Mouse (Mus musculus): ENCODE measurements around the gene Telo2. TPM values are rescaled to one million over a fixed set of nuclear protein-coding genes. Genes with fewer than 3 reads are reported as not detected.
A peak's percentile ranks its signal among the peaks of the same experiment; 100 is the strongest.

Gene Telo2
- polyA plus RNA-seq, 1 experiment from 2014 or later = 45.4 TPM

GRCm38 (mm10) chr17:25112423-25112810, 3.4 kb downstream of the Telo2 start:
- DNase-seq (ENCODE audit: low spot score) (no peak), ATAC-seq (replicated peaks; ENCODE audit: low FRiP score) (no peak)
- H3K9me3 ChIP-seq (ENCODE audit: control insufficient read depth, low read length) = no peaks in the 10 kb centered on the region
- no peak overlapping the region for H3K9ac ChIP-seq (ENCODE audit: low read length)
- H3K27ac ChIP-seq (ENCODE audit: low read depth, low read length) = no peak overlapping the region
- no peaks in the 10 kb centered on the region for H3K27me3 ChIP-seq (ENCODE audit: control insufficient read depth, insufficient read depth, low read length)
- H3K4me1 ChIP-seq (replicated peaks; ENCODE audit: control insufficient read depth, insufficient read depth, low read length) = peaks cover 2% of the 10 kb centered on the region; the same call in 1 of the 2 replicates
- H3K4me2 ChIP-seq (ENCODE audit: low read depth, low read length, severe bottlenecking) = no peak overlapping the region
- no peak overlapping the region for H3K4me3 ChIP-seq (ENCODE audit: low read depth, low read length)
- WGBS = 86% methylated on average over 3 of the region's 3 CpGs
- no peaks in the 10 kb centered on the region; the same call in 1 of the 2 replicates for H3K36me3 ChIP-seq (ENCODE audit: control insufficient read depth, insufficient read depth, low read length)

DNA sequence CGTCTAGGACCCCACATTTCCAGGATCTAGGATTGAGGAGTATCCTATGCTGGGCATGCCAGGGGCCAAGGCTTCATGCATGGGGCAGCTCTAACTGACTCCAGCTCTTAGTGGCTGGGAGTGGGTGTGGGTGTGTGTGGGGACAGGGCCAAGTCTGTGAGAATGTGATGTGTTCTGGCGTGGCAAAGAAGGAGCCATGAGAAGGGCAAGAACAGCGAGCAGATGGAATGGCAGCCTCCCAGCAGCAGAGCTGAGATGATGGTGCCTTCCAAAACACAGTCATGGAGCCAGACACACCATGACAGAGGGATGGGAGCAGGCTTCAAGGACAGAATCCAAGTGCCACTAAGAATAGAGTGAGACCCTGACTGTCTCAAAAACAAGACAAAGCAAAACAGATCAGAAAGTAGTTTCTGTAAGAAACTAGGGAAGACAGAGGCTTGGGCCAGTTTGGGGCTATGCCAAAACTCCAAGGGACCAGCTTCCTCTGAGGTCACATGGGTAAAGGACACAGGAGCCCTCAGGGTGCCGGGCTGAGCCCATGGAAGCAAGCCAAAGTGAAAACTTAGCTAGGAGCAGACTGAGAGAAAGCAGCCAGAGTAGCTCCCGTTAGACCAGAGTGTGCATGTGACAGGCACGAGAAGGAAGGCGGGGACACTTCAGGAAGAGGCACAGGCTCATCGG, 3.9 kb downstream of the Telo2 start:
- Histone ChIP-seq H3K36me3 (ENCODE audit: control insufficient read depth, insufficient read depth, low read length) (no peaks in the 10 kb centered on the region; the same call in 1 of the 2 replicates), H3K4me1 (replicated peaks; ENCODE audit: control insufficient read depth, insufficient read depth, low read length) (peaks cover 2% of the 10 kb centered on the region; the same call in 1 of the 2 replicates)

DNA sequence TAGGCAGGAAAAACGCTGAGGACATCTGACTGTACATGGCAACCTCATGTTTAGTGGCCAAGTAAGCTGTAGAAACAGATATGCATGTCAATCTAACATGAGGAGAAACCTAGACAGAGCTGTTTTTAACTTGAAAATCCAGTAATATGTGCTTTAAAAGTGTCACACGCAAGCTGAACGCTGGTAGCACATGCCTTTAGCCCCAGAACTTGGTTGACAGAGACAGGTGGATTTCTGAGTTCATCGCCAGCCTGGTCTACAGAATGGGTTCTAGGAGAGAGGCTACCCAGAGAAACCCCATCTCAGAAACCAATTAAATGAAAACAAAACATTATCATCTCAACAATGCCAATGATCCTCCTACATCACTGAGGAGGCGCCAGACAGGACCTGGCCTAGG, 4.5 kb downstream of the Telo2 start:
- Histone ChIP-seq H3K4me3 (ENCODE audit: low read depth, low read length) (no peak overlapping the region), H3K9ac (ENCODE audit: low read length) (no peak overlapping the region), H3K27me3 (ENCODE audit: control insufficient read depth, insufficient read depth, low read length) (no peaks in the 10 kb centered on the region), H3K4me2 (ENCODE audit: low read depth, low read length, severe bottlenecking) (no peak overlapping the region), H3K36me3 (ENCODE audit: control insufficient read depth, insufficient read depth, low read length) (no peaks in the 10 kb centered on the region; the same call in 1 of the 2 replicates), H3K4me1 (replicated peaks; ENCODE audit: control insufficient read depth, insufficient read depth, low read length) (peaks cover 2% of the 10 kb centered on the region; the same call in 1 of the 2 replicates), H3K9me3 (ENCODE audit: control insufficient read depth, low read length) (no peaks in the 10 kb centered on the region), H3K27ac (ENCODE audit: low read depth, low read length) (no peak overlapping the region)
- WGBS = 94% methylated on average over 5 of the region's 5 CpGs
- ATAC-seq (replicated peaks; ENCODE audit: low FRiP score) (no peak), DNase-seq (ENCODE audit: low spot score) (no peak)

More for the DNA sequence above, 3.9 kb downstream of the Telo2 start:
- no peak overlapping the region for H3K27ac ChIP-seq (ENCODE audit: low read depth, low read length)
- H3K4me3 ChIP-seq (ENCODE audit: low read depth, low read length) = no peak overlapping the region
- no peak overlapping the region for H3K9ac ChIP-seq (ENCODE audit: low read length)
- DNase-seq (ENCODE audit: low spot score) (no peak), ATAC-seq (replicated peaks; ENCODE audit: low FRiP score) (no peak)
- H3K27me3 ChIP-seq (ENCODE audit: control insufficient read depth, insufficient read depth, low read length) = no peaks in the 10 kb centered on the region
- no peak overlapping the region for H3K4me2 ChIP-seq (ENCODE audit: low read depth, low read length, severe bottlenecking)
- 91% methylated on average over 8 of the region's 8 CpGs for WGBS
- H3K9me3 ChIP-seq (ENCODE audit: control insufficient read depth, low read length) = no peaks in the 10 kb centered on the region

GRCm38 (mm10) chr17:25110590-25110989, 5.2 kb downstream of the Telo2 start:
- no peaks in the 10 kb centered on the region for H3K9me3 ChIP-seq (ENCODE audit: control insufficient read depth, low read length)
- H3K27ac ChIP-seq (ENCODE audit: low read depth, low read length) = no peak overlapping the region
- H3K4me1 ChIP-seq (replicated peaks; ENCODE audit: control insufficient read depth, insufficient read depth, low read length) = no peaks in the 10 kb centered on the region; the same call in 1 of the 2 replicates
- H3K4me3 ChIP-seq (ENCODE audit: low read depth, low read length) = no peak overlapping the region
- no peak overlapping the region for H3K9ac ChIP-seq (ENCODE audit: low read length)
- ATAC-seq (replicated peaks; ENCODE audit: low FRiP score) (no peak), DNase-seq (ENCODE audit: low spot score) (no peak)
- H3K36me3 ChIP-seq (ENCODE audit: control insufficient read depth, insufficient read depth, low read length) = peaks cover 2% of the 10 kb centered on the region; the same call in 1 of the 2 replicates
- no peak overlapping the region for H3K4me2 ChIP-seq (ENCODE audit: low read depth, low read length, severe bottlenecking)
- whole genome bisulfite sequencing = 96% methylated on average over 6 of the region's 6 CpGs
- H3K27me3 ChIP-seq (ENCODE audit: control insufficient read depth, insufficient read depth, low read length) = no peaks in the 10 kb centered on the region

- Histone ChIP-seq H3K4me2 (ENCODE audit: low read depth, low read length, severe bottlenecking) (no peak overlapping the region), H3K27ac (ENCODE audit: low read depth, low read length) (no peak overlapping the region), H3K9ac (ENCODE audit: low read length) (no peak overlapping the region), H3K9me3 (ENCODE audit: control insufficient read depth, low read length) (no peaks in the 10 kb centered on the region), H3K27me3 (ENCODE audit: control insufficient read depth, insufficient read depth, low read length) (no peaks in the 10 kb centered on the region), H3K36me3 (ENCODE audit: control insufficient read depth, insufficient read depth, low read length) (peaks cover 3% of the 10 kb centered on the region; the same call in 1 of the 2 replicates), H3K4me3 (ENCODE audit: low read depth, low read length) (no peak overlapping the region), H3K4me1 (replicated peaks; ENCODE audit: control insufficient read depth, insufficient read depth, low read length) (no peaks in the 10 kb centered on the region; the same call in 1 of the 2 replicates)
- 93% methylated on average over 2 of the region's 2 CpGs for WGBS
- DNase-seq (ENCODE audit: low spot score) = peak; percentile 63
- ATAC-seq (replicated peaks; ENCODE audit: low FRiP score) = no peak
Observed at GRCm38 (mm10) chr17:25109578-25109977, 6.2 kb downstream of the Telo2 start.

DNA sequence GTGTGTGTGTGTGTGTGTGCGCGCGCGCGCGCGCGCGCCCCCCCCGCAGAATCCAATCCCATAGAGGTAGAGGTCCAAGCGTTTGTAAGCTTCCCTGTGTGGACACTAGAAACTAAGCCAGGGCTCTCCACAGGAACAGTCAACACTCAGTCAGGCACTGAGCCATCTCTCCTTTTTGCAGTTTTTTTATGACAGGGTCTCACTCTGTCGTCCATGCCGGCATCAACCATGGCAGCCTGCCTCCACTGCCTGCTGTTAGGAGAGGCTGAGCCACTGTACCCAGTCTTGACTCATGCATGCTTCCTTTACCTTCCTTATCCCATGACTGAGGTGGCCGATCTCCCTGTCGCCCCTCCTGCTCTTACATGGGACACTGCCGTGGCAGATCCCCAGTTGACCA, 8.0 kb downstream of the Telo2 start:
- Histone ChIP-seq H3K27ac (ENCODE audit: low read depth, low read length) (no peak overlapping the region), H3K9me3 (ENCODE audit: control insufficient read depth, low read length) (no peaks in the 10 kb centered on the region), H3K36me3 (ENCODE audit: control insufficient read depth, insufficient read depth, low read length) (peaks cover 3% of the 10 kb centered on the region; the same call in 1 of the 2 replicates), H3K27me3 (ENCODE audit: control insufficient read depth, insufficient read depth, low read length) (no peaks in the 10 kb centered on the region), H3K4me3 (ENCODE audit: low read depth, low read length) (no peak overlapping the region), H3K9ac (ENCODE audit: low read length) (no peak overlapping the region), H3K4me1 (replicated peaks; ENCODE audit: control insufficient read depth, insufficient read depth, low read length) (no peaks in the 10 kb centered on the region), H3K4me2 (ENCODE audit: low read depth, low read length, severe bottlenecking) (no peak overlapping the region)
- DNase-seq (ENCODE audit: low spot score) (no peak), ATAC-seq (replicated peaks; ENCODE audit: low FRiP score) (no peak)
- 82% methylated on average over 16 of the region's 16 CpGs for WGBS

DNA sequence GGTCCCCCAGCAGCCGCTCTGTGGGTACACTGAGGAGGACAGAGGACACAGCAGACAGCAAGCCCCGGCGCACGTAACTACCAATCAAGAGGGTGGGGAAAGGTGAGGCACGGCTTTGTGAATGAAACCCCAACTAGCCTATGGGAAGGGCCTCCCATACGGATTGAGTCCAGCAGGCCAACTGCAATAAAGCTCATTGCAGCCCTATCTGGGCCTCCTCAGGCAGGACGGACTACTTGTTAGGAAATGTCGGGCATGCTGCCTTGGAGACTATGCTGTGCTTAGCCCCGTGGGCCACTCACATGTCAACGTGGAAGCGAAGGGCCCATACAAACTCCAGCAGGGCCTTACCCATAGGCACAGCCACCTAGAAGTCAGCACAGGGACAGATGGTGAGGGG, 14.4 kb downstream of the Telo2 start:
- no peaks in the 10 kb centered on the region for H3K4me1 ChIP-seq (replicated peaks; ENCODE audit: control insufficient read depth, insufficient read depth, low read length)
- no peak overlapping the region for H3K27ac ChIP-seq (ENCODE audit: low read depth, low read length)
- H3K9ac ChIP-seq (ENCODE audit: low read length) = no peak overlapping the region
- peaks cover 27% of the 10 kb centered on the region for H3K36me3 ChIP-seq (ENCODE audit: control insufficient read depth, insufficient read depth, low read length)
- no peak overlapping the region for H3K4me2 ChIP-seq (ENCODE audit: low read depth, low read length, severe bottlenecking)
- WGBS = 95% methylated on average over 11 of the region's 11 CpGs
- H3K4me3 ChIP-seq (ENCODE audit: low read depth, low read length) = no peak overlapping the region
- H3K9me3 ChIP-seq (ENCODE audit: control insufficient read depth, low read length) = no peaks in the 10 kb centered on the region
- no peaks in the 10 kb centered on the region for H3K27me3 ChIP-seq (ENCODE audit: control insufficient read depth, insufficient read depth, low read length)
- no peak for ATAC-seq (replicated peaks; ENCODE audit: low FRiP score)
- DNase-seq (ENCODE audit: low spot score) = no peak

DNA sequence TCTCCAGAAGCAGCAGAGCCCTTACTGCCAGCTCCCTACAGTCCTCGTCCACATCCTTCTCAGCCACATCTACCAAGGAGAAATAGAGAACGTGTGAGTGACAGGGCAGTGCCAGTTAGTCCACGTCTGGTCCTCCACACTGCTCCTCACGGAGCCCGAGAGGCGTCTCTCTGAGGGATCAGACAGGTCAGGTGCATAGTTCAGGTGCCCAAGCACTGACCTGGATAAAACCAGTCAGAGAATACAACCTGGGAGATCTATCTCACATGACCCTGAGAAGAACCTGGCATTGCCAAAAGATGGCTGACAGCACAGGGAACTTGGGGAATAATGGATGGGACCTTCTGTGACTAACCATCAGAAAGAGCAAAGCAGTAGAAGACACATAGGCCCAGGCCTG, 15.7 kb downstream of the Telo2 start:
- peaks cover 24% of the 10 kb centered on the region for H3K36me3 ChIP-seq (ENCODE audit: control insufficient read depth, insufficient read depth, low read length)
- ATAC-seq (replicated peaks; ENCODE audit: low FRiP score) = no peak
- H3K9me3 ChIP-seq (ENCODE audit: control insufficient read depth, low read length) = no peaks in the 10 kb centered on the region
- H3K4me1 ChIP-seq (replicated peaks; ENCODE audit: control insufficient read depth, insufficient read depth, low read length) = no peaks in the 10 kb centered on the region
- no peak overlapping the region for H3K4me2 ChIP-seq (ENCODE audit: low read depth, low read length, severe bottlenecking)
- H3K27me3 ChIP-seq (ENCODE audit: control insufficient read depth, insufficient read depth, low read length) = no peaks in the 10 kb centered on the region
- 91% methylated on average over 6 of the region's 6 CpGs for WGBS
- H3K27ac ChIP-seq (ENCODE audit: low read depth, low read length) = no peak overlapping the region
- DNase-seq (ENCODE audit: low spot score) = no peak
- no peak overlapping the region for H3K4me3 ChIP-seq (ENCODE audit: low read depth, low read length)
- no peak overlapping the region for H3K9ac ChIP-seq (ENCODE audit: low read length)

- H3K4me2 ChIP-seq (ENCODE audit: low read depth, low read length, severe bottlenecking) = no peak overlapping the region
- H3K9ac ChIP-seq (ENCODE audit: low read length) = no peak overlapping the region
- no peak for DNase-seq (ENCODE audit: low spot score)
- H3K4me3 ChIP-seq (ENCODE audit: low read depth, low read length) = no peak overlapping the region
- no peaks in the 10 kb centered on the region for H3K9me3 ChIP-seq (ENCODE audit: control insufficient read depth, low read length)
- H3K36me3 ChIP-seq (ENCODE audit: control insufficient read depth, insufficient read depth, low read length) = peaks cover 15% of the 10 kb centered on the region
- no peak for ATAC-seq (replicated peaks; ENCODE audit: low FRiP score)
- no peak overlapping the region for H3K27ac ChIP-seq (ENCODE audit: low read depth, low read length)
- WGBS = 92% methylated on average over 2 of the region's 2 CpGs
- no peaks in the 10 kb centered on the region for H3K4me1 ChIP-seq (replicated peaks; ENCODE audit: control insufficient read depth, insufficient read depth, low read length)
- no peaks in the 10 kb centered on the region for H3K27me3 ChIP-seq (ENCODE audit: control insufficient read depth, insufficient read depth, low read length)
Observed at GRCm38 (mm10) chr17:25096221-25096620, 19.5 kb downstream of the Telo2 start.

All from forebrain, embryonic 11.5 days (tissue).